Mouse (Mus musculus): Measurements from ENCODE around the gene Tmem179. TPM values are rescaled to one million over a fixed set of nuclear protein-coding genes. Genes with fewer than 3 reads are reported as not detected.

Tmem179 gene
- polyA plus RNA-seq, 1 experiment: 145 TPM

- Histone ChIP-seq H3K27ac (ENCODE audit: insufficient read depth, low read length) (no peak overlapping the region), H3K4me1 (ENCODE audit: control insufficient read depth, insufficient read depth, low read length) (peaks cover 2% of the 10 kb centered on the region), H3K4me3 (ENCODE audit: insufficient read depth, low read length) (no peak overlapping the region)
- TF ChIP-seq CTCF (IDR thresholded peaks at IDR 0.05; ENCODE audit: extremely low read depth, insufficient read depth, low read length) (no peak), POLR2A (IDR thresholded peaks at IDR 0.05; ENCODE audit: extremely low read depth, insufficient read depth, low read length) (no peak)
These were observed 23.8 kb upstream of the Tmem179 start for GRCm38 (mm10) chr12:112540321-112540720.

- H3K27ac ChIP-seq (ENCODE audit: insufficient read depth, low read length): no peak overlapping the region
- no peak for TF ChIP-seq POLR2A (IDR thresholded peaks at IDR 0.05; ENCODE audit: extremely low read depth, insufficient read depth, low read length)
- no peak for TF ChIP-seq CTCF (IDR thresholded peaks at IDR 0.05; ENCODE audit: extremely low read depth, insufficient read depth, low read length)
These were observed 23.0 kb upstream of the Tmem179 start for GRCm38 (mm10) chr12:112539466-112539965.

DNA sequence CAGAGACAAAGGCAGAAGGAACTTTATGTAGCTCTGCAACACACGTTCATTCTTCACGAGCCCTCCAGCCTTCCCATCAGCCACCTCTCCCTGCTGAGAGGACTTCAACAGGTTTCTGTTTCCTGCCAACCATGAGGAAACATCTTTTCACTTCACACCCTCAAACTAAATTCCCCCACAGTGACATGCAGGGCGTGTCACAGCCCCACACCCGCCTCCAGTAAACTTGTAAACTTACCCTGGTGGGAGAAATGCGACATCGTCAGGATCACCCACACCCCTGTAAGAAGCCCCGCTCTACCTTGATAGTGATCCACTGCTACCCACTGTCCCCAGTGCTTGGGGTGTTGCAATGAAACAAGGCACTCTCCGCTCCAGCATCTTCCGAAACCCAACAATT, 21.8 kb upstream of the Tmem179 start:
- Histone ChIP-seq H3K27ac (ENCODE audit: insufficient read depth, low read length) (no peak overlapping the region), H3K4me3 (ENCODE audit: insufficient read depth, low read length) (no peak overlapping the region), H3K4me1 (ENCODE audit: control insufficient read depth, insufficient read depth, low read length) (peaks cover 2% of the 10 kb centered on the region)
- TF ChIP-seq CTCF (IDR thresholded peaks at IDR 0.05; ENCODE audit: extremely low read depth, insufficient read depth, low read length) (no peak), POLR2A (IDR thresholded peaks at IDR 0.05; ENCODE audit: extremely low read depth, insufficient read depth, low read length) (no peak)

More at GRCm38 (mm10) chr12:112539466-112539965, 23.0 kb upstream of the Tmem179 start:
- H3K4me3 ChIP-seq (ENCODE audit: insufficient read depth, low read length): no peak overlapping the region
- peaks cover 2% of the 10 kb centered on the region for H3K4me1 ChIP-seq (ENCODE audit: control insufficient read depth, insufficient read depth, low read length)

- Histone ChIP-seq H3K4me3 (ENCODE audit: insufficient read depth, low read length) (no peak overlapping the region), H3K4me1 (ENCODE audit: control insufficient read depth, insufficient read depth, low read length) (peaks cover 2% of the 10 kb centered on the region), H3K27ac (ENCODE audit: insufficient read depth, low read length) (no peak overlapping the region)
- TF ChIP-seq CTCF (IDR thresholded peaks at IDR 0.05; ENCODE audit: extremely low read depth, insufficient read depth, low read length) (no peak), POLR2A (IDR thresholded peaks at IDR 0.05; ENCODE audit: extremely low read depth, insufficient read depth, low read length) (no peak)
These were observed 20.7 kb upstream of the Tmem179 start for GRCm38 (mm10) chr12:112537233-112537632.

- H3K4me1 ChIP-seq (ENCODE audit: control insufficient read depth, insufficient read depth, low read length): no peaks in the 10 kb centered on the region
- no peak overlapping the region for H3K27ac ChIP-seq (ENCODE audit: insufficient read depth, low read length)
- TF ChIP-seq CTCF (IDR thresholded peaks at IDR 0.05; ENCODE audit: extremely low read depth, insufficient read depth, low read length) (no peak), POLR2A (IDR thresholded peaks at IDR 0.05; ENCODE audit: extremely low read depth, insufficient read depth, low read length) (no peak)
- no peak overlapping the region for H3K4me3 ChIP-seq (ENCODE audit: insufficient read depth, low read length)
These were observed 17.2 kb upstream of the Tmem179 start for GRCm38 (mm10) chr12:112533758-112534157.

DNA sequence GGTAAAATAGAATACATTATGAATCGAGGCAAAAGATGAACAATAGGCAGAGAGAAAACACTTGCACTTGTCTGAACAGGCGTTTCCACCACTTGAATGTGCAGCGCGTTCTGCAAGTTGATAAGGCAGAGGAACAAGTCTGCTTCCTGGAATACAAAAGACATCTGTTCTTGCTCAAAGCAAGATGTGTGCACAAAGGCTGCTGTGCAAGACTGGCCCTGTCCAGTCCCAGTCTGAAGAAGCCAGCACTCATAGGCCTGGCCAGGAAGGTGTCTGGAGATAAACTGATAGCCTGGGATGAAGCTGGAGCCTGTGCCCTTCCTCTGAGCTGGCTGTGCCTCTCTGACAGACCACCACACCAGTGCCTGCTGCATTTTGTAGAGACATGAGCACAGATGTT, 1.6 kb upstream of the Tmem179 start:
- H3K4me3 ChIP-seq (ENCODE audit: insufficient read depth, low read length): no peak overlapping the region
- H3K4me1 ChIP-seq (ENCODE audit: control insufficient read depth, insufficient read depth, low read length): peaks cover 2% of the 10 kb centered on the region; the same call in 1 of the 2 replicates
- H3K27ac ChIP-seq (ENCODE audit: insufficient read depth, low read length): no peak overlapping the region
- TF ChIP-seq POLR2A (IDR thresholded peaks at IDR 0.05; ENCODE audit: extremely low read depth, insufficient read depth, low read length) (no peak), CTCF (IDR thresholded peaks at IDR 0.05; ENCODE audit: extremely low read depth, insufficient read depth, low read length) (no peak)

DNA sequence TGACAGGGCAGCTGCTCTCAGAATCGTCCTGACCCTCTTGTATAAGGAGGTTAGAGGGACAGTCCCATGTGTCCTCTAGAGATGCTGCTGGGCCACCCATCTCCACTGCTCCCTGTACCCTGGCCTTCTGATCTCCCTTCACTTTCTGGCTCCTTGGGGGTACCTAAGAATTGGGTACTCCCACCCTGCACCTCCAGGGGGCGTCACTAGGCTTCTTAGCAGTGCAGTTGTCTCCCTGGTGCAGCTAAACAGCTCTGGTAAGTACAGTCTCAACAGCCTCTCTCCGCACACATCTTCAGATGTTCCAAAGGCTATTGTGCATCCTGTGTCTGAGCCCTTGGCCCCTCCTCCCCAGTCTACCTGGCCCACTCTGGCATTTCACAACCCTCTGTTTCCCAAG, 1.6 kb downstream of the Tmem179 start:
- TF ChIP-seq CTCF (IDR thresholded peaks at IDR 0.05; ENCODE audit: extremely low read depth, insufficient read depth, low read length) (no peak), POLR2A (IDR thresholded peaks at IDR 0.05; ENCODE audit: extremely low read depth, insufficient read depth, low read length) (no peak)
- Histone ChIP-seq H3K4me1 (ENCODE audit: control insufficient read depth, insufficient read depth, low read length) (peaks cover 2% of the 10 kb centered on the region; the same call in 1 of the 2 replicates), H3K27ac (ENCODE audit: insufficient read depth, low read length) (no peak overlapping the region), H3K4me3 (ENCODE audit: insufficient read depth, low read length) (no peak overlapping the region)

DNA sequence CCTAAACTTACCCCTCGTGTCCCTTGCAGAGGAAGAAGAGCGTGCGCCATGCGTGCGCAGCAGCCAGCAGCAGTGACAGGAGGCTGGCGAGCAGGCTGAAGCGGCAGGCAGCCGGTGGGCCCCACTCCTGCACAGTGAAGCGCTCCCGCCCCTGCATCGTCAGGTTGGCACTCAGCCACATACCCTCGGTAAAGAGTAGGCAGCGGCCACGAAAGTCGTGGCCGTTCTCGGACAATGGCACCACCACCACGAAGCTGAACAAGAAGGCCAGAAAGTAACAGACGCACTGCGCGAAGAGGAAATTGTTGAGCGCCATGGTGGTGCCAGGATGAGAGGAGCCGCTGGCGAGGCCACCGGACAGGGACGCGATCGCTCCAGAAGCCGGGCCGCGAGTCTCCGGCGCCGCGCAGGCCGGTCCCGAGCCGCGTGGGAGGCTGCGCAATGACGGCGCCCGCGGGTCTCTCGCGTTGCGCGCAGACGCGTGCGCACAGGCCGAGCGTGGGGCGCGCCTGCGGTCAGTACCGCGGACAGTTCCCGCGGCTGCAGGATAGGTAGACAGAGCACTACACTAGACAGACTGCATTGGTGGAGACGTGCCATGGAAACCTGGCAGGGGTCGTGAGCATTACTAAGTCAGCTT, 5.7 kb downstream of the Tmem179 start:
- peak overlapping the region; percentile 61 for H3K4me3 ChIP-seq (ENCODE audit: insufficient read depth, low read length)
- no peak for TF ChIP-seq CTCF (IDR thresholded peaks at IDR 0.05; ENCODE audit: extremely low read depth, insufficient read depth, low read length)
- peak; percentile 89 for TF ChIP-seq POLR2A (IDR thresholded peaks at IDR 0.05; ENCODE audit: extremely low read depth, insufficient read depth, low read length)
- peaks cover 17% of the 10 kb centered on the region for H3K4me1 ChIP-seq (ENCODE audit: control insufficient read depth, insufficient read depth, low read length)
- H3K27ac ChIP-seq (ENCODE audit: insufficient read depth, low read length): peak overlapping the region; percentile 82

GRCm38 (mm10) chr12:112510365-112510732, 6.2 kb downstream of the Tmem179 start:
- peak overlapping the region; percentile 82 for H3K27ac ChIP-seq (ENCODE audit: insufficient read depth, low read length)
- H3K4me3 ChIP-seq (ENCODE audit: insufficient read depth, low read length): peak overlapping the region; percentile 61
- peaks cover 21% of the 10 kb centered on the region for H3K4me1 ChIP-seq (ENCODE audit: control insufficient read depth, insufficient read depth, low read length)
- TF ChIP-seq CTCF (IDR thresholded peaks at IDR 0.05; ENCODE audit: extremely low read depth, insufficient read depth, low read length) (no peak), POLR2A (IDR thresholded peaks at IDR 0.05; ENCODE audit: extremely low read depth, insufficient read depth, low read length) (no peak)

GRCm38 (mm10) chr12:112507984-112508383, 8.6 kb downstream of the Tmem179 start:
- no peak overlapping the region for H3K27ac ChIP-seq (ENCODE audit: insufficient read depth, low read length)
- H3K4me3 ChIP-seq (ENCODE audit: insufficient read depth, low read length): no peak overlapping the region
- H3K4me1 ChIP-seq (ENCODE audit: control insufficient read depth, insufficient read depth, low read length): peaks cover 21% of the 10 kb centered on the region
- no peak for TF ChIP-seq CTCF (IDR thresholded peaks at IDR 0.05; ENCODE audit: extremely low read depth, insufficient read depth, low read length)
- TF ChIP-seq POLR2A (IDR thresholded peaks at IDR 0.05; ENCODE audit: extremely low read depth, insufficient read depth, low read length): no peak

All from cortical plate, adult 2 months (tissue).